Mouse (Mus musculus) liver (tissue): ENCODE measurements around the gene Rims4.

ENCODE experiments used
- DNase-seq: peaks from one replicate; pipeline ENCODE4 v3.0.0-alpha.2; 2020; ENCODE audit warnings: mixed read lengths

The Rims4 gene

GRCm38 (mm10) chr2:163907131-163907530, 11.4 kb downstream of the Rims4 start:
- DNase-seq, result no peak

DNA sequence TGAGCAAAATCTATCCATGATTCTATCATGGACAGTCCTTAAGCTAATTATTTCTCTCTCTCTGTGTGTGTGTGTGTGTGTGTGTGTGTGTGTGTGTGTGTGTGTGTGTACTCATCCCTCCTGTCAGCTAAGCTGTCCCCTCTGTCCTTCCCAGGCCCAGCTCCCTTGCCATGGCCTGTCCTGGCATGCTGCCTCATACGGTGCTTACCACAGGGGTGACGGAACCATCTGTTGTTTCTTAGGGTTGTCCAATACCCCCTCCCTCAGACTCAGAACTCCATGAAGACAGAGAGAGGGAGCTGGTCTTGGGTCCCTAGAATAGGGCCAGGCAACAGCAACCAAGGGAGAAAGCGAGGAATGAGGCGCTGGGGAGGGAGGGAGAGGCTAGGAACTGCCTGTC, 14.2 kb downstream of the Rims4 start:
- no peak for DNase-seq

DNA sequence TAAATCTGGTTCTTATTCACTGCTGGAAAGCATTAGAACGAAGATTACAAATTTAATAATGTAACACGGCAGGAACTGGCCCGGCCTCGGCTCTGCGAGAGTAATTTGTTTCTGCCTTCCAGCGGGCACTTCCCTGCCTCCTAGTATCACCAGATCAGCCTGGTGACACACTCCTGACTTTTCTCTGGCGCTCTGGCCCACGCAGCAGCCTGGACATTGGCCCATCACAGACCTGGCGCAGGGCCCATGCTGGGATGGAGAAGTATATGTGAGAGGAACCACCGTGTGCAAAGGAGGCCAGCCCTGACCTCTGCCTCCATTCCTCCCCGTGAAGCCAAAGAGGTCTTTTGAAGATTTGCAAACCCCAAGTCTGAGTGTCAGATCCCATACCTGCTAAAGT, 15.0 kb downstream of the Rims4 start:
- no peak for DNase-seq

DNA sequence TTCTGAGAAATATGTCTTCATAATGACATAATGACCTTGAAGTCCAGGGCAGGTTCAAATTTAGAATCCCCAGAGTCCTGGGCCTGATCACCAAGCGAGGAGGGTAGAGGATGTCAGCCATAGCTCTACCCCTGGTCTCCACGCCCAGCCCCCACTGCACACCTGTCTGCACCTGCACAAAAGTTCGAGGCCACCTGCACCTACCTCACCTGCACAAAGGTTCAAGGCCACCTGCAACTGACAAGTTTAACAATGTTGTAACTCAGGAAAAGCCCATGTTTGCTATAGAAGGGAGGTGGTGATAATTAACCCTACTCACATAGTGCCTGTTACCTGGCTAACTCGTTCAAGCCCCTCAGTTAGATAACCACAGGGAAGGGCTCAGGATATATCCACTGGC, 16.0 kb downstream of the Rims4 start:
- no peak for DNase-seq

GRCm38 (mm10) chr2:163901043-163901442, 17.4 kb downstream of the Rims4 start:
- no peak for DNase-seq

GRCm38 (mm10) chr2:163899910-163900411, 18.5 kb downstream of the Rims4 start:
- DNase-seq, result no peak

GRCm38 (mm10) chr2:163897988-163898535, 20.4 kb downstream of the Rims4 start:
- DNase-seq, result no peak

GRCm38 (mm10) chr2:163897026-163897425, 21.5 kb downstream of the Rims4 start:
- DNase-seq, result no peak

GRCm38 (mm10) chr2:163895156-163895555, 23.3 kb downstream of the Rims4 start:
- no peak for DNase-seq

DNA sequence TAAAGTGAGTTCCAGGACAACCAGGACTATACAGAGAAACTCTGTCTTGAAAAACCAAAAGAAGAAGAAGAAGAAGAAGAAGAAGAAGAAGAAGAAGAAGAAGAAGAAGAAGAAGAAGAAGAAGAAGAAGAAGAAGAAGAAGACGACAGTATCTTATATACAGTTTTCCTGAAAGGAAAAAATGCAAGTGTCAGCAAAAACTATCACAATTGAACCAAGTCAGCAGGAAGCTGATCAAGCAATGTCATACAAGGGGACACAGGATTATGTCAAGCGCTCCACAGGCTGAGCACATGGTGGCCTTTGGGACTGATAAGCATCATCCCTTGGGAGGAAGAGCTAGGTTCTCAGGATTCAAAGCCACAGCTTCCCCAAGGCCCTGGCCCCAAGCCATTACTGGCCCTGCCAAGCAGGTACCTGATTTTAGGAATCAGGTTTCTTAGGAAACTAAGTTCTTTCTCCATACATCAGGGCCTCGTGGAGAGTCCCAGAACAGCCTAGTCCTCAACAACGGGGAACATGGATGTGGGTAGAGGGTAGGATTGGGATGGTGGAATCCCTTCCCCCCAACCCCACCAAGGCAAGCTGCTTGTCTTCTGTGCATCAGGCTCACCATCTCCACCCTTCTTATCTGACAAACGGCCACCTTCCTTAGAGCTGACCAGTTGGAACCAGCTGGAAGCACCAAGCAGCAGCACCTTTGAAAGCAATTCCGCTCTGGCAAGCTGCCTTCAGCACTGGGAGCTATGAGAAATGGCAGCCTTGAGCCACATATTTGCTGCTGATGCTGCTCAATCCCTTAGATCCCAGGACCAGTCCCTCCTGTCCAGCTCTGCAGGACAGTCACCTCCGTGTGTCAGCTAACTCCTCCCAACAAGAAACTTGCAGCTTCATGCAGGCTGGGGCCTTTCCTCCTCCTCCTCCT, 24.8 kb downstream of the Rims4 start:
- DNase-seq, result no peak

GRCm38 (mm10) chr2:163891271-163891670, 27.2 kb downstream of the Rims4 start:
- DNase-seq, result no peak

DNA sequence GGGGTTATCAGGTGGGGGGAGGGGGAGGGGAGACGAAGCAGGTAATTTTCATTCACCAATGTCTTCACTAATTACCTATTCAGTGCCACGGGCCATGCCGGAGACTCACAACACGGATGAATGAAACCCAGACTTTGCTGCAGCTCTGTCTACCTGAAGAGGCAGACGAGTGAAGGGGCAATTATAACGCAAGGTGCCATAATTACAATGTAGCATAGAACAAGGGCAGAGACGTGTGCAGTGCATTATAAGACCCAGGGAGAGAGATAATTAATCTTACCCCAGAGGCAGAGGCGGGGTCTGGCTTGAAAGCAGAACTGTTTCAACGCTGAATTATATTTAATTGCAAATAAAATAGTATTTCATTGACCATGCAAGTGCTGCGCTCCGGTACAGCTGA, 27.9 kb downstream of the Rims4 start:
- no peak for DNase-seq

DNA sequence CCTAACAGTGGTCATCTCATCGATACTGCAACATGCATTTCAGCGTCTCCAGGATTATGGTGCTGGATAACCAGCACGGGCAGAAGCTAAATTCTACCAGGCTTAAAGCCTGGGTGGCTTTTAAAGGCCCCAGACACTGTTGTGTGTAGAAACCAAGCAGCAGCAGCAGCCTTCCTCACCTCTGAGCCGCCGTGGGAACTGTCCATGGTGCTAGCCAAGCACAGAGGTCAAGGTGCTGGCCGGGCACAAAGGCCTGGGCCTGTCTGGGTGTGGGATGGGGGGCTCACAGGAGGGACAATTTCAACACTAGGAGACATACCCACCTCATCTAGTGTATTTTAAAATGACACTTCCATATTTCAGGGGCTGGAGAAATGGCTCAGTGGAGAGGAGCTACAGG, 29.1 kb downstream of the Rims4 start:
- peak; percentile 44 for DNase-seq

GRCm38 (mm10) chr2:163882859-163883652, 35.4 kb downstream of the Rims4 start:
- no peak for DNase-seq

GRCm38 (mm10) chr2:163880891-163881290, 37.6 kb downstream of the Rims4 start:
- DNase-seq, result no peak

- no peak for DNase-seq
Measured at GRCm38 (mm10) chr2:163876830-163877498, 41.5 kb downstream of the Rims4 start.

DNA sequence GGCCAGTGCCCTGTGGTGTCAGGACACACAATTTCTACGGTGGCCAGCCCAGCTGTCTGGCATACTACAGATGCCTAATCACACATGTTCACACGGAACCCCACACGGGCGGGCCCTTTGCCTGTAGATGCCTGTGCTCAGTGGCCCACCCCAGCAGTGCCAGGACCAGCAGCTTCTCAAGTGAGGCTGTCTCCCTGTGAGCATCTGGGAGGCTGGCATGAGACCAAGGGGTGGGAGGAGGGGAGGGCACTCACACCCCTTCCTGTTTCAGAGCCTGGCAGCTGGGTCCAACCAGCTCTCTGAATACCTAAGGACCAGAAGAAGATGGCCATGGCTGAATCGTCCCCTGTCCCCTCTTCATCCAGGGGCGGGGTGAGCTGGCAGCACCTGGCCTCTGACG, 43.0 kb downstream of the Rims4 start:
- no peak for DNase-seq

DNA sequence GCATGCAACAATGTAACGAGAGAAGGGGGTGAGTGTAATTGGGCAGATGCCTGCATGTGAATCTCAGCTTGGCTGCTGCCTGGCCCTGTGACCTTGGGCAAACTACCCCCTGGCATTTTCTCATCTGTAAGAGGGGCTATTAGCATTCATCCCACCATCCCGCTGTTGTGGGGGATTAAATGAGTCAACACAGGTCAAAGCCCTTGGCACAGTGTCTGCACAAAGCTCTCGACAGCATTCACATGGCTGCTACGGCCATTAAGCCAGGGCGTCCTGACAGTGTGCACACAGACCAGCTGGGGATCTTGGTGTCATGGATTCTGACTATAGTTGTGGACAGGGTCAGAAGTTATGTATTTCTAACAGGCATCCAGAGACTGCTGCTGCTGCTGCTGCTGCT, 43.6 kb downstream of the Rims4 start:
- DNase-seq, result no peak

- no peak for DNase-seq
Measured at GRCm38 (mm10) chr2:163871906-163872305, 46.6 kb downstream of the Rims4 start.

GRCm38 (mm10) chr2:163871266-163871665, 47.2 kb downstream of the Rims4 start:
- no peak for DNase-seq

GRCm38 (mm10) chr2:163869783-163870182, 48.7 kb downstream of the Rims4 start:
- DNase-seq, result no peak

DNA sequence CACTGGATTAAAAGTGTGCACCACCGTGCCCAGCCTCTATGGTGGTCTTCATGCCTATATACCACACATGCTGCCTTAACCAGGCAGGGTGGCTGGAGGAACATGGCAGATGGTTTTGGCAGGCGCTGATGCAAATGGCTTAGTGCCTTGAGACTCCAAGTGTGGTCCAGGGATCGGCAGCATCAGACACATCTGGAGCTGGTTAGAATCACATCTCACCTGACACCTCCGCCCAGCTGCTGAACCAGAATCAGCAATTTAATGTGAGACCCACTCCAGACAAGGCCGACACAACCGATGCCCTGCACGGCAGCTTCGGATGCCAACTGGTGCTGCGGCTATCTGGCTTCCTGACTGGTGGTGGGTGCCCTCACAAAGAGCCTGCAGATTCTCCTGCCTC, 52.4 kb downstream of the Rims4 start:
- no peak for DNase-seq

DNA sequence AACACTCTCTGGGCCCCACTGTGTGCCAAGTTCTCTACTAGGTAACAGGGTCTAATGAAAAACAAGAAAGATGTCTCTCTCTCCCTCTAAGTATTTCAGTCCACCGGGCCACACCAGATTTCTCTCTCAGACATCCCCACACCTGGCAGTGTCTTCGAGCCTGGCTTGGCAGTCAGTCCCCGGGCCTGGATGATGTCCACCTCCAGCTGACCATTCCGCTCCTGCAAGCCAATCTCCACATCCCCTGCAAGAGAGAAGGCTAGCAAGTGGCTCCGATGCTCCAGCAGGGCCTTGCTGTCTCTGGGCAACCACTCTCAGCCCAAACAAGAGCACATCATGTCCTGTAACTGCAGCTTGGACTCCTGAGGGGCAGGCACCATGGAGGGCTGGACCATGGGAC, 53.2 kb downstream of the Rims4 start:
- no peak for DNase-seq
